Mouse (Mus musculus): Measurements from ENCODE around the gene Dip2a.

DNA sequence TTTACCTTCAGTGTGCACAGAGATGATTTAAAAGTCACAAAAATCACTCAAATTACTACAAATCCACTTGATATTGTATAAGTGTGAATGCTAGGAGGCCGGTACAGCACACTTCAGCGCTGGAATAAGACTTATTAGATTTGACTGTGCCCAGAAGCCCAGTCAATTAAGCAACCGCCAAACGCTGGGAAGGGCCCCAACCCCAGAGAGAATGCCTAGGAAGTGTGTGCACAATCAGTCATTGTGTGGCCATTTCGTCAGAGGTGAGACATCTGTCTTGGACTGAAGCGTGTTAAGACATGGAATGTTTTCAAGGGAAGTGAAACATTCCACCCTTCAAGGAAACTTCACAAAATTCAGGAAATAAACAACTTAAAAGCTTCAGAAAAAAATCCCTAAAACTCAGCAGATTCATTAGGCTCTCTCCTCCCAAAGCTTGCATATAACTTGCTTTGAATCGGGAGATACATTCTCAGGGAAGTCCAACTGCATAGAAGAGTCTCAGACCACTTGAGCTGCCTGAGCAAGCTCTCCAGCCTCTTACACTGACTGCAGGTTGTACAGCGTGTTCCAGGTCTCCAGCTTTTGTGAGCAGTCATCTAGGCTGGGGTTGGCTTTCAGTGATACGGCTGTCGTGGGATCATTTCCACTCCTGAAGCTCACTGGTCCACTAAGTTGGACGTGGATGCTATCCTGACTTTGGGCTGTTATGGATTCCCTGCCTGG lies 56.7 kb downstream of the Dip2a start:
- TF ChIP-seq POLR2A (IDR thresholded peaks at IDR 0.05; ENCODE audit: insufficient read depth, low read depth, low read length) (no peak), CTCF (IDR thresholded peaks at IDR 0.05) (no peak), EP300 (IDR thresholded peaks at IDR 0.05; ENCODE audit: insufficient read depth, low read depth, low read length) (no peak)

Data from heart, adult 2 months (tissue).